Mouse (Mus musculus) testis, adult 2 months (tissue): ENCODE data around the gene H1f0.

Experiments
- CTCF ChIP-seq: fragments of 200-500 bp; IDR thresholded peaks from 2 replicates; pipeline ENCODE4 v1.5.1; 2012; ENCODE audit warnings: low read depth, mild to moderate bottlenecking, inconsistent platforms, low read length, moderate library complexity; ENCODE audit not compliant: control insufficient read depth, insufficient read depth, insufficient replicate concordance
- POLR2A ChIP-seq: fragments of 200-500 bp; IDR thresholded peaks from 2 replicates; pipeline ENCODE4 v1.6.1; 2012; ENCODE audit warnings: low read depth, mild to moderate bottlenecking, inconsistent platforms, low read length, moderate library complexity; ENCODE audit not compliant: control insufficient read depth

GRCm38 (mm10) chr15:79023366-79023765 is 4.9 kb upstream of the H1f0 start:
- TF ChIP-seq POLR2A (no peak), CTCF (no peak)
